ENCODE assay signal across 20 mouse cellular contexts in genomic region chr8:95566809-95567208, GRCm38 (mm10). TPM values are rescaled to one million over a fixed set of nuclear protein-coding genes. Genes with fewer than 3 reads are reported as not detected.
DNase-seq lines count a peak whose midpoint lies in the region; ATAC-seq and TF ChIP-seq lines count a peak whose summit lies in the region.
"Had no signal": no experiment of that assay in that cellular context is flagged by ENCODE, and none has a peak within 500 bp of the region (broad histone marks: within the 10 kb centered on the region; RNA-seq: fewer than 3 reads in every experiment).

No protein-coding gene starts in this region.

- ATAC-seq in heart, embryonic 12.5 days (ENCODE audit: insufficient number of reproducible peaks, low FRiP score), result no peak
- ATAC-seq in midbrain, postnatal 0 days (ENCODE audit: low FRiP score), result no peak
- no peak for ATAC-seq in midbrain, embryonic 15.5 days (replicated peaks)
- no peak for ATAC-seq in liver, embryonic 12.5 days
- ATAC-seq: forebrain, embryonic 14.5 days had no signal

- no peak for TF ChIP-seq CTCF in midbrain, postnatal 0 days (IDR thresholded peaks at IDR 0.05)

- intact Hi-C loops in heart, postnatal 10 days (cut with DNase I), result no loop called here

- peak; percentile 48 to 59 for DNase-seq in heart, postnatal 10 days
- DNase-seq in midbrain, postnatal 0 days (ENCODE audit: low spot score), result peak; percentile 32
- peak; percentile 36 for DNase-seq in lung, postnatal 14 days
- DNase-seq in layer of hippocampus, postnatal 14 days (ENCODE audit: low spot score in 2 of 2), result no peak
- DNase-seq: cerebellum, postnatal 25 days; kidney, adult 9 months; layer of hippocampus, postnatal 36 days had no signal

- H3K4me3 ChIP-seq in heart, embryonic 12.5 days, result no peak overlapping the region
- H3K4me3 ChIP-seq in midbrain, postnatal 0 days (ENCODE audit: low read depth, low read length), result no peak overlapping the region
- no peak overlapping the region for H3K4me3 ChIP-seq in midbrain, embryonic 15.5 days
- H3K4me3 ChIP-seq in liver, embryonic 12.5 days, result no peak overlapping the region
- H3K4me3 ChIP-seq: erythroblast, embryonic 14.5 days; midbrain, embryonic 12.5 days; myocyte; neural tube, embryonic 15.5 days had no signal

- 79% methylated on average over 6 of the region's 6 CpGs for WGBS in heart, embryonic 12.5 days
- 80% methylated on average over 6 of the region's 6 CpGs for WGBS in midbrain, postnatal 0 days
- 73% methylated on average over 6 of the region's 6 CpGs for WGBS in midbrain, embryonic 15.5 days
- 76% methylated on average over 6 of the region's 6 CpGs for WGBS in liver, embryonic 12.5 days (ENCODE audit: insufficient replicate concordance)

- no peaks in the 10 kb centered on the region for H3K4me1 ChIP-seq in heart, embryonic 12.5 days (replicated peaks)
- no peaks in the 10 kb centered on the region for H3K4me1 ChIP-seq in midbrain, postnatal 0 days (ENCODE audit: insufficient read depth, low read length)
- no peaks in the 10 kb centered on the region for H3K4me1 ChIP-seq in midbrain, embryonic 15.5 days
- no peaks in the 10 kb centered on the region for H3K4me1 ChIP-seq in liver, embryonic 12.5 days
- H3K4me1 ChIP-seq: midbrain, embryonic 12.5 days; neural tube, embryonic 15.5 days had no signal

- H3K27ac ChIP-seq in heart, embryonic 12.5 days (ENCODE audit: poor library complexity, severe bottlenecking), result no peak overlapping the region
- no peak overlapping the region for H3K27ac ChIP-seq in midbrain, postnatal 0 days (ENCODE audit: low read depth, low read length)
- H3K27ac ChIP-seq in midbrain, embryonic 15.5 days, result no peak overlapping the region
- H3K27ac ChIP-seq in liver, embryonic 12.5 days, result no peak overlapping the region
- H3K27ac ChIP-seq: midbrain, embryonic 12.5 days; neural tube, embryonic 15.5 days had no signal

- peaks cover 10% of the 10 kb centered on the region for H3K9me3 ChIP-seq in heart, embryonic 12.5 days (replicated peaks)
- H3K9me3 ChIP-seq in midbrain, postnatal 0 days (ENCODE audit: low read length), result 0 out of 2 replicates have a peak, but pooled peaks cover 8% of the 10 kb centered on the region
- H3K9me3 ChIP-seq in midbrain, embryonic 15.5 days, result no peaks in the 10 kb centered on the region
- H3K9me3 ChIP-seq in liver, embryonic 12.5 days (replicated peaks), result no peaks in the 10 kb centered on the region
- H3K9me3 ChIP-seq: G1E; midbrain, embryonic 12.5 days had no signal

- H3K9ac ChIP-seq in heart, embryonic 12.5 days, result no peak overlapping the region
- no peak overlapping the region for H3K9ac ChIP-seq in midbrain, postnatal 0 days (replicated peaks; ENCODE audit: low read length, poor library complexity, severe bottlenecking)
- H3K9ac ChIP-seq in midbrain, embryonic 15.5 days, result no peak overlapping the region
- no peak overlapping the region for H3K9ac ChIP-seq in liver, embryonic 12.5 days
- H3K9ac ChIP-seq: midbrain, embryonic 12.5 days; neural tube, embryonic 15.5 days had no signal

- H3K27me3 ChIP-seq in heart, embryonic 12.5 days (replicated peaks), result no peaks in the 10 kb centered on the region
- no peaks in the 10 kb centered on the region for H3K27me3 ChIP-seq in midbrain, postnatal 0 days (ENCODE audit: insufficient read depth, low read length)
- no peaks in the 10 kb centered on the region for H3K27me3 ChIP-seq in midbrain, embryonic 15.5 days (replicated peaks)
- H3K27me3 ChIP-seq in liver, embryonic 12.5 days (replicated peaks), result no peaks in the 10 kb centered on the region
- H3K27me3 ChIP-seq: midbrain, embryonic 12.5 days; neural tube, embryonic 15.5 days had no signal

- no peak overlapping the region for H3K4me2 ChIP-seq in heart, embryonic 12.5 days
- no peak overlapping the region for H3K4me2 ChIP-seq in midbrain, postnatal 0 days (ENCODE audit: low read depth, low read length, poor library complexity, severe bottlenecking)
- no peak overlapping the region for H3K4me2 ChIP-seq in midbrain, embryonic 15.5 days
- H3K4me2 ChIP-seq in liver, embryonic 12.5 days, result no peak overlapping the region
- H3K4me2 ChIP-seq: midbrain, embryonic 12.5 days; neural tube, embryonic 15.5 days had no signal

- H3K36me3 ChIP-seq in heart, embryonic 12.5 days, result no peaks in the 10 kb centered on the region
- no peaks in the 10 kb centered on the region for H3K36me3 ChIP-seq in midbrain, postnatal 0 days (ENCODE audit: insufficient read depth, low read length)
- H3K36me3 ChIP-seq in midbrain, embryonic 15.5 days (replicated peaks), result no peaks in the 10 kb centered on the region
- no peaks in the 10 kb centered on the region for H3K36me3 ChIP-seq in liver, embryonic 12.5 days
- H3K36me3 ChIP-seq: G1E; midbrain, embryonic 12.5 days; neural tube, embryonic 15.5 days had no signal

RNA-seq across cellular contexts. Expression of gene Prss54, which starts 9.3 kb away (rescaled TPM):
- not detected for total RNA-seq in heart, postnatal 10 days (2021)
- not detected in 2 replicates for polyA plus RNA-seq in heart, embryonic 12.5 days (2016; fragmentation: Nextera tagmentation; extraction: Ambion mirVana)
- total RNA-seq in midbrain, postnatal 0 days (2014; rRNA removed), result not detected in 2 replicates
- polyA plus RNA-seq in midbrain, postnatal 0 days (2015; fragmentation: Nextera tagmentation; extraction: Ambion mirVana), result 0.15 TPM in 1 of 2 replicates, not detected in the other
- not detected in 2 replicates for polyA plus RNA-seq in midbrain, embryonic 15.5 days (2015; fragmentation: Nextera tagmentation; extraction: Ambion mirVana)
- polyA plus RNA-seq in liver, embryonic 12.5 days (2016; fragmentation: Nextera tagmentation; extraction: Ambion mirVana), result not detected in 2 replicates
- under 1 TPM in 1 of 2 experiments, not detected in 1; 0.33 TPM for total RNA-seq in layer of hippocampus, postnatal 14 days (2021)
- total RNA-seq: heart, postnatal 25 days; layer of hippocampus, postnatal 36 days; liver, adult 2 months had no signal
- polyA plus RNA-seq: erythroblast, embryonic 14.5 days; forebrain, embryonic 14.5 days; G1E; intestine, embryonic 14.5 days; liver, adult 2 months; midbrain, embryonic 12.5 days; myocyte; neural tube, embryonic 15.5 days; small intestine, adult 2 months had no signal

RNA-seq across cellular contexts. Expression of gene Ccdc113, which starts 32.9 kb away (rescaled TPM):
- total RNA-seq in heart, postnatal 10 days (2021), result under 1 TPM in 1 of 2 experiments, not detected in 1; 0.32 TPM
- 3.2 and 3.7 TPM in 2 replicates for polyA plus RNA-seq in heart, embryonic 12.5 days (2016; fragmentation: Nextera tagmentation; extraction: Ambion mirVana)
- total RNA-seq in midbrain, postnatal 0 days (2014; rRNA removed), result 3.2 and 4.0 TPM in 2 replicates
- polyA plus RNA-seq in midbrain, postnatal 0 days (2015; fragmentation: Nextera tagmentation; extraction: Ambion mirVana), result 2.7 and 4.0 TPM in 2 replicates
- polyA plus RNA-seq in midbrain, embryonic 15.5 days (2015; fragmentation: Nextera tagmentation; extraction: Ambion mirVana), result 1.2 and 1.3 TPM in 2 replicates
- polyA plus RNA-seq in liver, embryonic 12.5 days (2016; fragmentation: Nextera tagmentation; extraction: Ambion mirVana), result not detected in 2 replicates
- 1 to 10 TPM; 1.1 to 2.1 TPM for total RNA-seq in layer of hippocampus, postnatal 14 days (2021)
- total RNA-seq: G1E; heart, postnatal 25 days; liver, adult 2 months had no signal
- polyA plus RNA-seq: erythroblast, embryonic 14.5 days; G1E; liver, adult 2 months; myocyte; small intestine, adult 2 months had no signal

Comparison
In these comparisons a context has a peak if more than half of its experiments do, and no peak if none do; other contexts are left out.
1. DNase-seq: peak in heart, postnatal 10 days (2 of 2), midbrain, postnatal 0 days (single experiment) and lung, postnatal 14 days (single experiment); none in layer of hippocampus, postnatal 14 days (0 of 2).